Mouse (Mus musculus): Measurements from ENCODE around the gene Gpr68.

GRCm38 (mm10) chr12:100941361-100941760 is 33.4 kb upstream of the Gpr68 start:
- TF ChIP-seq TCF12 (IDR thresholded peaks at IDR 0.05; ENCODE audit: low read depth, low read length), result no peak
- no peak for TF ChIP-seq CHD2 (IDR thresholded peaks at IDR 0.05; ENCODE audit: low read length)
- no peak for TF ChIP-seq CTCF (IDR thresholded peaks at IDR 0.05 in 2 of 3, conservative IDR thresholded peaks at IDR 0.05 in 1 of 3; ENCODE audit: control insufficient read depth in 1 of 3, insufficient read depth in 1 of 3, low read depth in 2 of 3, low read length in 3 of 3, poor library complexity in 1 of 3, severe bottlenecking in 1 of 3)
- TF ChIP-seq GATA1 (IDR thresholded peaks at IDR 0.05; ENCODE audit: low read depth, low read length), result no peak
- no peak for TF ChIP-seq HCFC1 (IDR thresholded peaks at IDR 0.05; ENCODE audit: low read depth, low read length)
- TF ChIP-seq TBP (IDR thresholded peaks at IDR 0.05; ENCODE audit: low read depth, low read length), result no peak
- no peak for TF ChIP-seq POLR2A (IDR thresholded peaks at IDR 0.05; ENCODE audit: control insufficient read depth in 1 of 2, insufficient read depth in 1 of 2, low read depth in 1 of 2, low read length in 2 of 2, poor library complexity in 1 of 2)
- no peak for TF ChIP-seq NELFE (IDR thresholded peaks at IDR 0.05; ENCODE audit: low read depth, low read length)
- no peak for TF ChIP-seq EP300 (IDR thresholded peaks at IDR 0.05; ENCODE audit: low read depth in 1 of 2, low read length in 2 of 2)
- TF ChIP-seq ETS1 (IDR thresholded peaks at IDR 0.05; ENCODE audit: low read depth, low read length), result no peak
- no peak for TF ChIP-seq POLR2AphosphoS2 (IDR thresholded peaks at IDR 0.05; ENCODE audit: low read length)
- no peak for TF ChIP-seq UBTF (IDR thresholded peaks at IDR 0.05; ENCODE audit: borderline replicate concordance, insufficient read depth, low read depth, low read length)
- no peak for TF ChIP-seq MAX (IDR thresholded peaks at IDR 0.05; ENCODE audit: low read length)

Measured in MEL (cell line).